Mouse (Mus musculus) adrenal gland, postnatal 25 days (tissue): ENCODE data around the gene Tstd1. TPM values are rescaled to one million over a fixed set of nuclear protein-coding genes. Genes with fewer than 3 reads are reported as not detected.
A peak's percentile ranks its signal among the peaks of the same experiment; 100 is the strongest.

ENCODE experiments used
- DNase-seq: peaks from one replicate; pipeline ENCODE4 v3.0.0; 2021; ENCODE audit warnings: mixed read lengths
- total RNA-seq: library from RNA; stranded (reverse); gene quantifications from 2 replicates; pipeline ENCODE4 v1.2.3, GENCODE M21; 2021

Gene Tstd1
- total RNA-seq, 1 experiment from 2014 or later: 6.3 TPM

GRCm38 (mm10) chr1:171419291-171419882, 715 bp downstream of the Tstd1 start:
- no peak for DNase-seq

- DNase-seq: no peak
Observed at GRCm38 (mm10) chr1:171419905-171420304, 1.2 kb downstream of the Tstd1 start.

DNA sequence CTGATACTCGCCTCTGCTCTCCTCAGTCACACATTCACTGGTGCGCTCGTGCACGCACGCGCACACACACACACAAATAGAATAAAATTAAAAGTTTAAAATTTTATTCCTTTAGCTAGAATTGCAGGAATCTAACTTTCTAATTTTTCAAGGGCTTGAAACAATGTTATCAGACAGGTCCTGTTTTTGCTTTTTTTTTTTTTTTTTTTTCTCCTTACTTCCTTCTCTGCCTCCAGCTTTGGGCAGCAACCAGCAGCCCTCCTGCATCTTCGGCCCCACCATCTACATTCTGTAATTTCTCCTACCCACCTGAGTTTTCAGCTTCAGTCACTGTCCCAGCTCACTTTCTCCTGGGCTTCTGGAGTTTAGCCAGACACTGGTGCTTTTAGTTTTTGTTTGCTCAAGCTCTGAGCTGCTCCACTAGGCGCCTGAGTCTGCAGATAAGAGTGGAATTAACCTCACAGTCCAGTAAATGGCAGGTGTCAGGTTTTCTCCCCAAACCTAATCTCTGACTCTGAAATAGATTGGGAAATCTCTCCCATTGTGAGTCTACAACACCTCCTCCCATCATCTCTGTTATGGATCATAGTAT, 3.9 kb downstream of the Tstd1 start:
- DNase-seq: no peak

GRCm38 (mm10) chr1:171424638-171425037, 6.0 kb downstream of the Tstd1 start:
- no peak for DNase-seq

DNA sequence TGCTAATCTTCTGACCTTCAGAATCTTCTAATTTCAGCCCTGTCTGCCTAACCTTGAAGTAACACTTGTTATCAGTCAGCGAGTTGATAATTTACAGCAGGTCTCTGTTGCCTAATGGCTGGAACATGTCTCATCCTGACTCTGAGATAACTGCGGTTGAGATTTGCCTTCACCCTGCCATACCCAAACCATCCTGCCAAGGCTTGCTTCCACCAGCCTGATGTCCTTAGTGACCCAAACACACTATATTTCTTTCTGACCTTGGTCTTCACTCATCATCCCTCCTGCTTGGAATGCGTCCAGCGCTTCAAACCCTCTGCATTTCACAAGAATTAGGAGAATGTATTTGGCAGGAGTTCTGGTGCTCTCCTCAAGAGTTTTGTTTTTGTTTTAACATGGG, 6.5 kb downstream of the Tstd1 start:
- peak; percentile 77 for DNase-seq

DNA sequence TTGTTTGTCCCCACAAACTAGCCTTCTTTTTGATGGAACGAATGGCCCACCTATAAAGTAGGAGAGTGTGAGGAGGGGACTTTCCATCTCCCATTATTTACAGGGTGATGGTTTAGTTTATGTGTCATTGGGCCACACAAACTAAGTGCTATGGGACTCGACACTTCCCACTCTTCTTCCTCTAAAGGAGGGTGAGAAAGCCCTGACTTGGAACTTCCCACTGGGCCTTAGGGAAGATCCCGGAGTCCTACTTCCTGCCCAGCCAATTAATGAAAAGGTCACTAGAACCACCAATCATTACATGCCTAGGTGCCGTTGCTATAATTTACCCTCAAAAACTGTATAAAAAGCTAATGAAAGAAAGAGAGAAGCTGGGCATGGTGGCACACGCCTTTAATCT, 13.5 kb downstream of the Tstd1 start:
- DNase-seq: no peak

DNA sequence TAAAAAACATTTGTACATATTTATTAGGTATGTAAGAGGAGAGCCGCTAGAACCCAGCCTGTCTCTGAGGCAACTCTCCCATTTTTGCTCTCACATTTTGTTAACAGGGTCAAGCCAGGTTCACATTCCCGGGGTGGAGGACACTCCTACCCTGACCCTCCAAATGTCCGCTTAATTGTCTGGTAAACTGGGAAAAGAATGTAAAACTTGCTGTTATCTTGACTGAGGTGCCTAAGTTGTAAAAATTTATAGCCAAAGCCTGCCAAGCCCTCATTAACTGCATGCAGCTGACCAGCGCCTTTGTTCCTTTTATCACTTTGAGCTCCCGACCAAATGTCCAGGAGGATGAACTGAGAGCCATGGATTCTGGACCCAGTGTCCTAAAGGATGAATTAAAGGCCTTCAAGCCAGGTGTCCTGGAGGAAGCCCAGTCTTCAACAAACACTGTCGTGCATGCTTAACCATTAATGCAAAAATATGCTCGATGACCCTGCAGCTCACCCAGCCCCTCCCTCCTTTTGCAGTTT, 16.7 kb downstream of the Tstd1 start:
- DNase-seq: no peak

- no peak for DNase-seq
Observed at GRCm38 (mm10) chr1:171435974-171436373, 17.3 kb downstream of the Tstd1 start.

DNA sequence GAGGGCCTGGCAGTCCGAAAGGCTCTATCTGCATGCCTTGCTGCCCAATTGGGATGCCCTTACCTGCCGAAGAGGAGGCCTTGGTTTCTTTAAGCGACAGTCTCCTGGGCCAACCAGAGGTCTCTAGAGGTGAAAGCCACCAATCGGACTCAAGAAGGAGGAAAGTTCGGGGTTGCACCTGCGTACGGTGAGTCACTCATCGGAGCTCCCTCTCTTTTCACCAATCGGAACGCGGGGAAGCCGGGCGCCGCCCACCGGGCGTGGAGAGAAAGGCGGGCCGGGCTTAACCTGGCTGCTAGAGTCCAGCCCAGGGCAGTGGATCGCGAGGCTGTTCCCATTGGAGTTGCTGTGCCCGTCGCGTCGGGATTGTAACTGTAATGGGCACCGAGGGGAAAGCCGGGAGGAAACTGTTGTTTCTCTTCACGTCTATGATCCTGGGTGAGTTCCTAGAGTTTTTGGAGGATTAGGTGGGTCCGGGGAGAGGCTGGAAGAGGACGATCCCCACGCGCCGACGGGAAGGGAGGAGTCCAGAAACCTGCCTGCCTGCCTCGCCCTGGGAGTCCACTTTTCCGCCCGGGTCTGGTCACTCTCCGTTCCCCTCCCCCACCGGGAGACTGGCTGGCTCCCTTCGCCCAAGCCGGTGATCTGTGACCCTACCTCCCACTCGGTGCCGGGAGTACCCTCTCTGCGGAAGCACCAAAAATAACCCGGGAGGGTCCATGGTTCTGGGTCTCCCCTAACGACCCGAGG, 18.8 kb downstream of the Tstd1 start, which contains the start of gene F11r:
Gene F11r (plus strand): TSS at position 272 of the 750 bp plus-strand sequence.
- DNase-seq: peak; percentile 92

DNA sequence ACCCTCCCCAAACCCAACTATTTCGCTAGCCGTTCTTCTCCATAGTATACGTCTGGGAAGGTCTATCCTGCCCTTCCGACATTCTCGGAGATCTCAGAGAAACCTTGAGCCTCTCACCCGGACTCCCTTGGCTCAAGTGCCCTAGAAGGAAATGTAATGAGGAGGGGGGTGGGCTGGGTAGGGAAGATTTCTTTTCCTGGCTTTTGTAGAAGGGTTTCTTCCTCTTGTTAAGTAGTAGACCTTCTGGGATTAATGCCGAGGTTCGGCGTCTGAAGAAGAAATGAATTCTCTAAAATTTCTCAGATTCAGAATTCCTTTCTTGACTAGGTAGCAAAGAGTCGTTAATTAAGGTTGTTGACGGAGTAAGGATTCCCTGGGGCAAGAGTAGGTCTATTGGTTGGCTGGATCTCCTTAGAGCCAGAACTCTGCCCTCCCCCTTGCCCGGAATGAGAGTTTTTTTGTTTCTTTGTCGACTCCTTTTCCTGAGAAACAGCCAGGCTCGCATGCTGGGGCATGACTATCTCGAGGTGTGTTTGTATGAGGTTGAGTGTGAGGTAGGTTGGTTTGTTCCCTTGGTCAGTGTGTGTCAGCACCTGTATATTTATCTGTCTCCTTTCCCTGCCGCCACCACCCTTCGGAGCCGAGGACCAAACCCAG, 19.5 kb downstream of the Tstd1 start:
- no peak for DNase-seq

DNA sequence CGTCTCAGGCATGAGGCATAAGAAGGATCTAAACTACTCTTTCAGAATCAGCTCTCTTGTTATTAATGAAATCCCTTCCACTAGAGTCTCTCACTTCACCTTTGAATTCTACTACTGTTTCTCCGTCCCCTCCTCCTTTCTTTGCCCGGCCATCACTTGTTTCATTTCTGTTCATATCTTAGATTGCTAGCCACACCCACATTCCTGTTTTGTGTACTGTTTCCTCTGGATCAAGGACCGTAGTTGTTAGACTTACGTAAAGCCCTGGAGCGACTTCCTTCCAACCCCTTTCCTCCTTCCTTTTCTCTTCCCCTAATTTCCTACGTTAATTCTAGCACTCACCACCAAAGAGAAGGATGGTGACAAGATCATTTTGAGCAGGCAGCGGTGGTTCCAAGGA, 20.4 kb downstream of the Tstd1 start:
- DNase-seq: no peak

- DNase-seq: peak; percentile 71
Observed at GRCm38 (mm10) chr1:171440025-171440725, 21.5 kb downstream of the Tstd1 start.

DNA sequence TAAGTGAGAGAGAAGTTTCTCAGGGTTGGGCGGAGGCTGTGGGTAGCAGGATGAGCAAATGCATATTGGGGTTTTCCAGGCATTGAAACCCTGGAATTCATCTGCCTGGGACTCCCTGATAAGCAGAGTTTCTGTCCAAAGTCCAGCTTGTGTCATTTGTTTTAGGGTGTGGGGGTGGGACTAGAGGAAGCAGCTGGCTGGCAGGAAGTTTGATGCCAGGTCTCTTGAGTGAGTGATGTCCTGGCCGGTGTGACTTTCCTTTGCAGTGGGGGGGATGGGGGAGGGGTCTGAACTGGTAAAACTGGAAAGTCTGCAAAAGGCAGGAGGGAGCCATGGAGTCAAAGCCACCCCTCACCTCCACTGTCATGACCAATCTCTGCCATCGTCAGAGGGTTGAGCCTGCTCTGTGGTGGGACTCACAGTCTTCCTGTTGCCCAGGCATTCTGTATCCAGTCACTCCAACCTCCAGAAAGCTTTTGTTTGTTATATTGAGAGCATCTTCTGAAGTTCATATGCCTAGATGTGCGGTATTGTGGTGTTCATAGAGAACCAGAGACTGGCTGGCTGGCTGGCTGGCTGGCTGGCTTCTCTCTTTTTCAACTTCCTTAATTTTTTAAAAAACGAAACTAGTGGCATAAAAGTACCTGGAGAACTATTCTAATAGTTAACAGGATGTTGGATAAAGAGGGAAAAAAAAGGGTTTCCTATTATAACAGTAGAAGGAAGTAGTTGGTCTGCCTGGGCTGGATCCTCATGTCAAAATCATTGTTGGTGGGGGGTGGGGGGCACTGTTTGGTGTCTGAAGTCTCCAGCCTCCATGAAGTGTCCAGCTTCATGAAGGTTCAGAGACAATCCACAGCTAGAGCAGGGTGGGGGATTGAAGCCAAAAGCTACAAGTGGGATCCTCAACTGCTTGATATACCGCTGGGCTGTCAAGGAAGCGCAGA, 23.1 kb downstream of the Tstd1 start:
- DNase-seq: peak; percentile 19

GRCm38 (mm10) chr1:171442413-171442760, 23.7 kb downstream of the Tstd1 start:
- no peak for DNase-seq

GRCm38 (mm10) chr1:171445050-171445449, 26.4 kb downstream of the Tstd1 start:
- DNase-seq: no peak

- no peak for DNase-seq
Observed at GRCm38 (mm10) chr1:171446854-171447253, 28.2 kb downstream of the Tstd1 start.

- no peak for DNase-seq
Observed at GRCm38 (mm10) chr1:171447692-171448091, 29.0 kb downstream of the Tstd1 start.

GRCm38 (mm10) chr1:171450062-171450461, 31.4 kb downstream of the Tstd1 start:
- no peak for DNase-seq

DNA sequence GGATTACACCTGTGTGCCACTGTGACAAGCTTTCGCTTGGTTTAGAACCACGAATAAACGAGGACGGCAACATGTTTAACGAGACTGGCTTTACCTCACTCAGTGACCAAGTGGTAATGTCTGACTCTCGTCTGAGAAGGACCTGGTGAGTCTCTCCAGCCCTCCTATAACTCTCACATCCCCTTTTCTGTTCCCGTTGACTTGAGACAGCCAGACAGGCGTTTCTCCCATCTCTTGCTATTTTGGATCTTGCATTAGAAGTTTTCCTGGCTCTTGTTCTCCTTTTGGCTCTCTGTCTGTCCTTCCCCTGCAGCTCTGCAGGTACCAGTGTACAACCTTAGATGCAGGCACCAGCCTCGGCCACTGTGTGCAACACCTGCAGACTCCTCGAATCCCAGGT, 32.3 kb downstream of the Tstd1 start:
- DNase-seq: no peak

DNA sequence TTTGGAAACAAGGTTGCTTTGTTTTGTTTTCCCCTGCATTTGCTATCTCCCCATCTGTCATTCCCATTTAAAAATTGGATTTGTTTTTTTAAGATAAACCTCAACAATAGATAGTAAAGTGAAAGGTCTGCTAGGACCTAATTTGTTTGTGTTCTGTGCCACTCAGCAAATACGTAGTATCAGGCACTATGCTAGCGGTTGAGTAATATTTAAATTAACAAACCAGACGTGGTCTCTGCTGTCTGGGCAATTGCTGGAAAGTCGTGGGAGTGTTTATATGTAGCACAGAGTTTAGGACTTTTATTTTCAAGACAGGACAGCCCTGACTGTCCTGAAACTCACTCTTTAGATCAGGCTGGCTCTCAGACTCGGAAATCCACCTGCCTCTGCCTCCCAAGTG, 33.9 kb downstream of the Tstd1 start:
- no peak for DNase-seq

- DNase-seq: no peak
Observed at GRCm38 (mm10) chr1:171452923-171453322, 34.3 kb downstream of the Tstd1 start.
